Mouse (Mus musculus): Measurements from ENCODE around the gene Podxl2.

Podxl2 gene

DNA sequence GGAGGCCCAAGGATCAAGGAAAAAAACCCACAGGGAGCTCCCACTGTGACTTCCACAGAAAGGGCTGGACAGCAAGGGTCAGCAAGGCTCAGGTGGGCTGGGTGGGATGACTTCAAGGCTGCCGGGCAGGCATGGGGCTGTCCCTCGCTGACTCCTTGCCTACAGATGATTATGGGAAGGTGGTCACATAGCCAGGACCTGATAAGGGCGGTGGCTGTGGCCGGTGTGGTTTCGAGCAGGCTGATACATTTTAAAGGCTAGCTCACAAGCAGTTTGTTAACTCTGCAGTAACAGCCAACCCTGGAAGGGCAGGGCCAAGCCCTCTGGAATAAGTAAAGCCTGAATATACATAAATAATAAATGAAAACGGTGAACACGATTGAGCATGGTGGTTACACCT lies 71.8 kb downstream of the Podxl2 start:
- no peak for DNase-seq (ENCODE audit: low spot score in 2 of 2)

DNA sequence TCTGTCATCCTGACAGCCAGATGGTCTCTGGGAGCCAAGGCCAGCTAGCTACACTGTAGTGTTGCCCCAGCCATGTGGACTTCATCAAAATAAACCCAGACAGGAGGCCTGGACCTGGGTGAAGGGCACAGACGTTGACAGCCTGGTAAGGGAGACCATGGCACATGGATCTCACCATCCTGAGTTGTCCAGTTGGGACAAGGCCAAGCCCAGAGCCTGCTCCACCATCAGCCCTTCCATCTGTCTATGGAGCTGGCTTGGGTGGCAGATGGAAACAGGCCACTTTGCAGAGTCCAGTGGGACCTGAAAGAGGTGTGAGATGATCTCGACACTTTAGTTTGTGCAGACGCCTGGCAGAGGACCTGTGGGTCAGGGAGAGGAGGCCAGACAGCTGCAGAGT lies 74.1 kb downstream of the Podxl2 start:
- DNase-seq (ENCODE audit: low spot score in 2 of 2) = no peak

DNA sequence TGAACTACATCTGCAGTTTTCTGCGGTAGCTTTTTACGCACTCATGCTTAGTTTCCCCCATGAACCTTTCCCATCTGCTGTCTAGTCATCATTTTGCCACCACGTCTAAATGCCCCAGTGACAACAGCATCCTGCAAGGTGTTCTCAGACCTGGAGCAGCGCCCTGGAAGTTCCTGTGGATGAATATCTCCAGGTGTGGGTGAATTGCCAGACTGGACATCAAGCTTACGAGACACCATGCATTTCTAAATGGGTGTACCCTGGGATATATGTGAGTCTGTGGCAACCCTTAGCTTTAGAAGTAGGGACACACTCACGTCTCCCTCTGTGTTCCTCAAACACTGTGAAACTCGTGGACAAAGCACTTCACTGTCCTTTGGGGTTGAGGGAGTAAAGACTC lies 74.7 kb downstream of the Podxl2 start:
- DNase-seq (ENCODE audit: low spot score in 2 of 2) = no peak

DNA sequence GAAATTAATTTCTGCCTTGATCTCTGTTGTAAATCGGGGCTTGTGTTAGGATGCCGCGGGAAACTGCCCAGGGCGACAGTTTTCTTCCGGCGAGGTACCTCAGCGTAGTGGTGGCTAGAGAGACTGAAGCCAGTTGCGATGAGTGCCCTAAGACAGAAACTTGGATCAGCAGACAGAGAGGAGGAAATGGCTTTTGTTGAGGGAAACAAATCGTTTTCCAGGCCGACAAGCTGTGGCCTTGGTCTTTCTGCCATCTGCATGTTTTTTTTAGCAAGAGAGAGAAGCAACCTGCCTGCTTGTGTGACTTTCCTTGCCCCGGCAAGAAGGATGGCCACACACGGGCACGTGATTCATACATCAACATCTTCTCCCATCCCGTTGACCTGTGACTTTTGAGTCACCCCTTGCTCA lies 80.3 kb downstream of the Podxl2 start:
- DNase-seq (ENCODE audit: low spot score in 2 of 2) = no peak

DNA sequence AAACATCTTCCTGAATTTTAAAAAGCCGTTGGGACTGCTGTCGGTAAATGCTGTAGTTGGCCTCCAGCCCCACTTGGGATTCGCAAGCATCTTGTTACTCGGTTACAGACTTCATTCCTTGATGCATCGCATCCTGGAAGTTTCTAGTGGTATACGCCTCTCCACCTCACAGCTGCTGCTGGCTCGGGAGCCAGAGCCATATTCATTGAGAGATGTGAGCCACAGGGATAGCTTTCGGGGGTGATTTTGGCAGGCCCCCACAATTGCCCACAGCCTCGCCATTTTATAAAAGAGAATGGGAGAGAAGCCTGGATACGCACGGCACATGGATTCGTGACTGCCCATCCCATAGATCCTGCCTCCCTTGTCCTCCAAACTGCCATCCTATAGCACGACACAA lies 81.0 kb downstream of the Podxl2 start:
- DNase-seq (ENCODE audit: low spot score in 2 of 2) = no peak

DNA sequence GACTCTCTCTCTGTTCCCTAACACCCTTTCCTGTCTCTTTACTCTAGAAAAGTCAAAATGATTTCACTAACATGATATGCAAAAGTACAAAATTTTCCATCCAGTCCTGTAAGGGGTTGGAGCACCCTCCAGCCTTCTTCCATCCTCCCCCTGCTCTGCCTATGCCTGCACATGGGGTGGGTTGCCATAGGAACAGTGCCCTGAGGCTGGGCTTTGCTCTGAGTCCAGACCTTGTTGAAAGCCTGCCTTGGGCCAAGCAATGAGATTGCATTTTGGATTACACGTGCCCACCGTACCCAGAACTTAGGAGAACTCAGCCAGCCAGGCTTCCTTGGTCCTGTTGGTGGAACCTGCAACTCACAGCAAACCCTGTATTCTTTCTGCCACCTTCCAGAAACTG lies 81.6 kb downstream of the Podxl2 start:
- no peak for DNase-seq (ENCODE audit: low spot score in 2 of 2)

Measured in left cerebral cortex, adult 9 months (tissue).